Mouse (Mus musculus) c-Kit-positive CD71-negative TER-119-negative erythroid progenitor cells, embryonic 14.5 days (primary cell): Measurements from ENCODE around the gene Skp1a.

Experiments
- DNase-seq: peaks from one replicate; pipeline ENCODE4 v3.0.0-alpha.2; 2013; ENCODE audit warnings: low read depth

Skp1a gene

GRCm38 (mm10) chr11:52253674-52254375 is 22.0 kb downstream of the Skp1a start:
- DNase-seq, result peak; percentile 51

- no peak for DNase-seq
Measured at GRCm38 (mm10) chr11:52255077-52255476, 23.3 kb downstream of the Skp1a start.

- no peak for DNase-seq
Measured at GRCm38 (mm10) chr11:52257376-52257775, 25.6 kb downstream of the Skp1a start.

DNA sequence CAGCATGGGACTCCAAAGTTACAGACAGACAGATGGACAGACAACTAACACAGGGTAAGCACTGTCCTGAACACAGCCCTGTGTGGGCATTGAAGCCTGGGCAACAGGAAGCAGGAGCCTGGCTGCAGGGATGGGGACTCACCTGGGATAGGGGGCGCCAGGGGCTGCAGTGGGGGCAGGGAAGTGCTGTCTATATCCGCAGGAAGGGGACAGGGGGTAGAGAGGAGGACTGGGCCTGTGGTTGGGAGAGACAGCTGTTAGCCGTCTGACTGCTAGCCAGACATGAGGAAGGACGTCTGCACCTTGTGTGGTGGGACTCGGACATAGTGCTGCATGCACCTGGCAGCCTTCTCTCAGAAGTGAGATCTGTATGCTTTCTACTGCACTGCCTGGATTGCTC is 26.9 kb downstream of the Skp1a start:
- no peak for DNase-seq

- no peak for DNase-seq
Measured at GRCm38 (mm10) chr11:52260878-52261277, 29.1 kb downstream of the Skp1a start.

- peak; percentile 56 for DNase-seq
Measured at GRCm38 (mm10) chr11:52261937-52262336, 30.1 kb downstream of the Skp1a start.

DNA sequence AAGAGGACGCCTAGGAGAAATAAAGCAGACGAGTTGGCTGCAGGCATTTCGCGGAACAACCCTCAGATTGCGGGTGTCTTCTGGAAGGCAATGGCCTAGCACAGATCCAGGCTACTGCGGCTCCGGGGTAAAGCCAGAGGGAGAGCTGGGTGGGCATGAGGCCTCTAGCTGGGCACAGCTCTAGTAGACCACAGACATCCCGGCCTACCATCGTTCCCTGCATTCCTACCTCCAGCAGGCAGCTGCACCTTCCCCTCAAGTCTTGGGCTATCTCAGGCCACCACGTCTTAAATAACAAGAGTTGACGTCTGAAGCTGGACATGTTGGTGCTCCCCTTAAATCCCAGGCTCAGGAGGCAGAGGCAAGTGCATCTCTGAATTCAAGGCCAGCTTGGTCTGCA is 30.5 kb downstream of the Skp1a start:
- DNase-seq, result no peak

DNA sequence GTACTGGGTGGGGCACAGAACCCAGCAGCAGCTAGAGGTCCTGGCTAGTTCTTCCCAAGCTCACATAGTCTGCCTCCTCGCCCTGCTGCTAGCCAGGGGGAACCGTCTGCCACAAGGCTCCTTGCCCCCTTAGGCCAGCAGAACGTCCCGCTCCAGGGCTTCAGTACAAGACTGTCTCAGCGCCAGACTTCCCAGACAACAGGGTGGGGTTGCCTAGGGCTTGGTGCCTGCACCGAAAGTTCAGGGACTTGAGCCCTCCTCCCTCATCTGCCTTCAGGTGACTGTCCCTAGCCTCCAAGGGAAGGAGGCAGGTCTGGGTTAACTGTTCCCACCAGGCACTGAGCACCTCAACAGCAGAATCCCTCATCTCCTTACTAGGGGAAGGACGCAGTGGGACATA is 33.1 kb downstream of the Skp1a start:
- DNase-seq, result no peak

GRCm38 (mm10) chr11:52265616-52266307 is 34.0 kb downstream of the Skp1a start:
- no peak for DNase-seq

GRCm38 (mm10) chr11:52267271-52267670 is 35.5 kb downstream of the Skp1a start:
- no peak for DNase-seq

GRCm38 (mm10) chr11:52268104-52268835 is 36.5 kb downstream of the Skp1a start:
- no peak for DNase-seq

GRCm38 (mm10) chr11:52269841-52270240 is 38.0 kb downstream of the Skp1a start:
- no peak for DNase-seq

DNA sequence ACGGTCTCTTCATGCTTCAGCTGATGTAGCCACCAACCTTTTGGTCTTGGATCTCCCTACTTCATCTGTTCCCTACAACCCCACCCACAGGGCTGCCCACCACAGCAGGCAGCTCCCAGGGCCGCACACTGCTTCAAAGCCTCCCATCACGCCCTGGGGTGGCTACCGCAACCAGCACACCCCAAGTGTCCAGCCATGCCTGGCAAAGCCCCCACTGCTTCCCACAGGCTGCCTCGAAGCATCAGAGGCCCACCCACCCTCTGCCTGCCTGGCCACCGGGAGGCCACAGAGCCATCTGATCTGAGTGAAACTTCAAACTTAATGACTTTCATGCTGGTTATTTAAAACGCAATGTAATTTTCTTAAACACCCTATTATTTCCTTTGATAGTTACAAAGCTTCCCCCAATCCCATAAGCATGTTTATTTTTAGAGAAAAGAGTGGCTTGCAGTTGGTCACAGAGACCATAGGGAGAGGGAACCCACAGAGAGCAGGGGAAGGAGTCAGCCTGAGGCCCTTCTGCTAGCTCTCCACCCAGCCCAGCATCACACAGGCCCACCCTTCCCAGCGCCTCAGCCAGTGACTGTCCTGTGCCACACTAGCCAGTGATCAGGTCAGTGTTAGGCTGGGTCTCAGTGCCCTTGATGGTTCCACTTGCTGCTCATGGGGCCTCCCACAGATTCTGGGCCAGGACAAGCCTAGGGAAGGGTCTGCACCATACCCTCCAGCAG is 40.1 kb downstream of the Skp1a start:
- DNase-seq, result no peak

DNA sequence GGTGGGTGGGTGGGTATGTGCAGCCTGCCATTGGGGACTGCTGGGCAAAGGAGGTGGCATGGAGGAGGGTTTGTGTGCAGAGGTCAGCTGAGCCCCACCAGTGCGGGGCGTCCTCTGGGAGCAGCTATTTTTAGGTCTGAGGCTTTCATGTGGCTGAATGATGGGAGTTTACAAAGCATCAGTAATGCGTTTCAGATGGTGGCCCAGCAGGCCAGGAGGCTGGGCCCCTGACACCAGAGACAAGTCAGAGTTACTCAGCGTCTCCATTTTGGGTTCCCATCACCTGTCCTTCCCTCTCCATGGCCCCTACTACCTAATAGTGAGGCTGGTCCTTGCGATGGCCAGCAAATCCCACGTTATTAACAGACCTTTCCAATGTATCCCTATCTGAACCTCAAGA is 40.8 kb downstream of the Skp1a start:
- DNase-seq, result no peak

- DNase-seq, result no peak
Measured at GRCm38 (mm10) chr11:52273183-52273941, 41.6 kb downstream of the Skp1a start.

DNA sequence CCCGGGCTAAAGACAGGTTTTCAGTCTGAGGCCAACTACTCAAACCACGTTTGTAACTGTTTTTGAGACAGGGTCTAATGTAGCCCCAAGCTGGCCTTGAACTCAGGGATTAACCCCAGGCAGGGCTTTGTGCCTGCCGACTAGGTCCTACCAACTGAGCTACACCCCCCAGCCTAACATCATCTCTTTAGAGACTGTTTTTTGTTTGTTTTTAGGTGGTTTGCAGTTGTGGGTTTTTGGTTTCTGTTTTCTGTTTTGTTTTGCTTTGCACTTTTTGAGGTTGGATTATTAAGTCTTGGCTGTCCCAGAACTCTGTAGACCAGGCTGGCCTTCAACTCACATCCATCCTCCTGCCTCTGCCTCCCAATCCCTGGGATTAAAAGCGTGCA is 42.1 kb downstream of the Skp1a start:
- DNase-seq, result no peak

DNA sequence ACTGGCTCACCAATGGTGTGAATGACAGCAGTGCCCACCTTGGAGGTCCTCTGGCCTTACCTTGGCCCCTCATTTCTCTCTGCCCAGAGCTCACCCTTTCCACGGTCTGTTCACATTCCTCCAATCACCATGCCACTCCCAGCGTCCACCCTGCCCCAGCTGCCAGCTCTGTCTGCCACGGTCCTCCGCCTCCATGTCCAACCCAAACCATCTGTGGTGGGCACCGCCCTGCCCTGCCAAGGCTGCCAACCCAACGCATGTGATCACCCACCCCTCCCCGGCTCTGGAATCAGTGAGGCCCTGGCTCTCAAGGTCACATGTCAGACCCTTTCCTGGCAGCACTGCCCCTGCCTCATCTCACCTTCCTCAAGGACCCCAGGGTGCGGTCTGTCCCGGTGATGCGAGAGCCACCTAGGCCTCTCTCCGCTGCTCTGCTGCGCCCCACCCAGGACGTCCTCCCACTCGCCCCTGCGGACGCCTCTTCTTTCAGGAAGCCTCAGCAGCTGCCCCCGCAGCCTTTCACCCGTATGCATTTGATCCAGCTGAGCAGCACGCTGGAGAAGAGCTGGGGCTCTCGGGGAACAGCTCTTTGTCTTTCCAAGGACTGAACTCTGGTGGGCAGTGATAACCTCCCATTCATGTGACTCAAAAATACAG is 42.8 kb downstream of the Skp1a start:
- no peak for DNase-seq

GRCm38 (mm10) chr11:52275366-52275765 is 43.6 kb downstream of the Skp1a start:
- no peak for DNase-seq

DNA sequence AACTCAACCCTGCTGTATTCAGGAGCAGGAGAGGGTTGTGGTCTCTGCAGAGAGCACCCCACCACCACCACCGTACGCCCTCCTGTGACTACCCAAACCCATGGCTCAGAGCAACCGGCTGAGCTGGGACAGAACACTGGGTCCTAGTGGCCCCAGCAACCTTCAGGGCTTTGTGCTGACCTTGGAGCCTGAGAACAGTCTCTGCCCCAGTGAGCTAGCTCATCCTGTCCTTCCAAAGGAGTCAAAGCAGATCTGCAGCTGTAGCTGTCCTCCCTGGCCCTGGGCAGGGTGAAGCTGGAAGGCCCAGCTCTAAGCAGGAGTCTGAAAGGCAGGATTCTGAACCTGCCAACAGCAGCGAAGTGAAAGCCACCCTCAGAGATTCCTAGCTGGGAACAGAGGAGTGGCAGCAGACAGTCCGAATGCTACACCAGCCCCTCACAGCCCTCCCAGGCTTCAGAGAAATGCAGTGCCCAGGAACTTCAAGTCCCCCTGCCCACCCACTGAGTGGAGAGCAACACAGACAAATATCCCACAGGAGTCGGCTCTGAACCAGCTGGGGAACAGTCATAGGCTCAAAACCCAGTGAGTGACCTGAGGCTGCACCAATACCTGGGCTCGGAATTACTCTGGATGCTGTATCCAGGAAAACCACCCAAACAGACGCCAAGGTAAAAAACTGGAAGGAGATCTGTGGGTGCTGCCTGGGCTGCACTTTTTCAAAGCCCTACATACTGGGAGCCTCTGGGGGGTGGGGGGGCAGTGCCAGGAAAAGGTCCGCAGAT is 44.2 kb downstream of the Skp1a start:
- no peak for DNase-seq

DNA sequence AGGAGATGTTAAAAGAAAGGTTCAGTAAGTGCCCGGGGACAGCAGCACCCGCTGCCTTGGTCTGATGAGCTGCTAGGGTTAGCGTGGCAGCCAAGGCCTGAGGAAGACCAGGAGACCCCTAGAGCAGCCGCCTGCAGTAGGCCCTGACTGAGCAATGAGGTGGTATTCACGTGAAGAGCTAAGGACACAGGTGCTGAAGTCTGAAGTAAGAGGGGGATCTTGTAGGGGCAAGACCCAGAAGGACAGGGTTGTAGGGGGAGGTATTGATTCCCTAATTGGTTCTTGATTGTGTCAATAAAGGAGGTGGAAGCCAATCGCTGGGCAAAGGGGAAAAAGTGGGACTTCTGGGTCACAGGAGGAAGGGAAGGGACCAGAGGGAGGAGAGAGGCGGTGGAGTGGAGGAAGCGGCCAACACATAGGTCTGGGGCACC is 45.2 kb downstream of the Skp1a start:
- DNase-seq, result no peak
